Mouse (Mus musculus): Measurements from ENCODE around the gene Stambpl1.

Stambpl1 gene

GRCm38 (mm10) chr19:34192008-34192963, at the start of gene Stambpl1:
Gene Stambpl1, plus strand, starts transcription at chr19:34192229.
- DNase-seq: peak; percentile 59 to 79

GRCm38 (mm10) chr19:34148421-34148820, 43.6 kb upstream of the Stambpl1 start:
- no peak for DNase-seq

- peak in 1 of 2 experiments; percentile 10 for DNase-seq
These were observed 40.1 kb upstream of the Stambpl1 start for GRCm38 (mm10) chr19:34151909-34152308.

GRCm38 (mm10) chr19:34153263-34154144, 38.5 kb upstream of the Stambpl1 start:
- DNase-seq: no peak

- no peak for DNase-seq
These were observed 29.3 kb upstream of the Stambpl1 start for GRCm38 (mm10) chr19:34162693-34163092.

GRCm38 (mm10) chr19:34165891-34166290, 26.1 kb upstream of the Stambpl1 start, which contains the start of gene Ankrd22:
Gene Ankrd22, minus strand, starts transcription at chr19:34166053.
- DNase-seq: peak in 1 of 2 experiments; percentile 4

- DNase-seq: no peak
These were observed 25.6 kb upstream of the Stambpl1 start for GRCm38 (mm10) chr19:34166386-34166785.

- no peak for DNase-seq
These were observed 23.9 kb upstream of the Stambpl1 start for GRCm38 (mm10) chr19:34167896-34168661.

GRCm38 (mm10) chr19:34169121-34169520, 22.9 kb upstream of the Stambpl1 start:
- no peak for DNase-seq

GRCm38 (mm10) chr19:34171167-34171566, 20.9 kb upstream of the Stambpl1 start:
- no peak for DNase-seq

- DNase-seq: no peak
These were observed 18.0 kb upstream of the Stambpl1 start for GRCm38 (mm10) chr19:34174004-34174403.

GRCm38 (mm10) chr19:34179136-34179535, 12.9 kb upstream of the Stambpl1 start:
- DNase-seq: no peak

- DNase-seq: no peak
These were observed 11.7 kb upstream of the Stambpl1 start for GRCm38 (mm10) chr19:34180316-34180715.

- DNase-seq: no peak
These were observed 10.8 kb upstream of the Stambpl1 start for GRCm38 (mm10) chr19:34181234-34181633.

- no peak for DNase-seq
These were observed 9.5 kb upstream of the Stambpl1 start for GRCm38 (mm10) chr19:34182490-34182889.

- DNase-seq: no peak
These were observed 5.2 kb upstream of the Stambpl1 start for GRCm38 (mm10) chr19:34186845-34187244.

- DNase-seq: no peak
These were observed 403 bp upstream of the Stambpl1 start for GRCm38 (mm10) chr19:34191645-34192007.

- peak; percentile 24 to 54 for DNase-seq
These were observed 1.1 kb downstream of the Stambpl1 start for GRCm38 (mm10) chr19:34193149-34193548.

- no peak for DNase-seq
These were observed 1.7 kb downstream of the Stambpl1 start for GRCm38 (mm10) chr19:34193683-34194082.

- no peak for DNase-seq
These were observed 2.2 kb downstream of the Stambpl1 start for GRCm38 (mm10) chr19:34194132-34194745.

GRCm38 (mm10) chr19:34195031-34195430, 3.0 kb downstream of the Stambpl1 start:
- DNase-seq: no peak

GRCm38 (mm10) chr19:34198066-34198465, 6.0 kb downstream of the Stambpl1 start:
- DNase-seq: no peak
